Mouse (Mus musculus) midbrain, embryonic 10.5 days (tissue): ENCODE measurements around the gene Sntn. TPM values are rescaled to one million over a fixed set of nuclear protein-coding genes. Genes with fewer than 3 reads are reported as not detected.

Experiments
- DNase-seq: peaks from one replicate; pipeline ENCODE4 v3.0.0-alpha.2; 2017; ENCODE audit warnings: low spot score
- H3K27ac ChIP-seq: fragments of 300-500 bp; sonication (generic); replicated peaks from 2 replicates; pipeline ENCODE4 v1.5.1; 2016; ENCODE audit warnings: mild to moderate bottlenecking
- H3K27me3 ChIP-seq: fragments of 300-500 bp; sonication (generic); 2 replicates; pipeline ENCODE4 v1.6.1; 2016; ENCODE audit warnings: low read depth, mild to moderate bottlenecking; ENCODE audit not compliant: poor library complexity, severe bottlenecking
- H3K36me3 ChIP-seq: fragments of 300-500 bp; sonication (generic); 2 replicates; pipeline ENCODE4 v1.6.1; 2016; ENCODE audit warnings: mild to moderate bottlenecking, moderate library complexity
- H3K4me1 ChIP-seq: fragments of 300-500 bp; sonication (generic); 2 replicates; pipeline ENCODE4 v1.6.1; 2016
- H3K4me3 ChIP-seq: fragments of 300-500 bp; sonication (generic); 2 replicates; pipeline ENCODE4 v1.5.1; 2016; ENCODE audit warnings: mild to moderate bottlenecking, moderate library complexity
- H3K9me3 ChIP-seq: fragments of 300-500 bp; sonication (generic); replicated peaks from 2 replicates; pipeline ENCODE4 v1.6.1; 2016; ENCODE audit warnings: mild to moderate bottlenecking
- WGBS: fragments of 180-500 bp; shearing (Covaris S2); methylation state at CpG from one replicate; pipeline ENCODE4 v1.1.7; 2016; 5-methylcytosine and 5-hydroxymethylcytosine counted together
- polyA plus RNA-seq: library from polyadenylated mRNA; unstranded; fragments of >200 nt; fragmentation: Nextera tagmentation; extraction: Ambion mirVana; gene quantifications from 2 replicates; pipeline ENCODE4 v1.2.1, GENCODE M21; 2016

Gene Sntn
- not detected in 2 replicates for polyA plus RNA-seq

GRCm38 (mm10) chr14:13670576-13670975 is at the start of gene Sntn:
TSS of gene Sntn (plus strand) at chr14:13670876.
- no peak for DNase-seq
- H3K4me1 ChIP-seq, result no peaks in the 10 kb centered on the region

GRCm38 (mm10) chr14:13649865-13650264 is 20.8 kb upstream of the Sntn start:
- DNase-seq, result no peak
- 96% methylated on average over 1 of the region's 1 CpGs for WGBS

More at GRCm38 (mm10) chr14:13670576-13670975, at the start of gene Sntn:
- whole genome bisulfite sequencing, result 91% methylated on average over 2 of the region's 2 CpGs
- Histone ChIP-seq H3K27me3 (no peaks in the 10 kb centered on the region), H3K4me3 (no peak within 1 kb of the TSS), H3K27ac (no peak within 1 kb of the TSS), H3K9me3 (no peaks in the 10 kb centered on the region), H3K36me3 (no peaks in the 10 kb centered on the region)

GRCm38 (mm10) chr14:13651039-13651438 is 19.6 kb upstream of the Sntn start:
- Histone ChIP-seq H3K4me3 (no peak overlapping the region), H3K36me3 (no peaks in the 10 kb centered on the region), H3K4me1 (no peaks in the 10 kb centered on the region), H3K27me3 (no peaks in the 10 kb centered on the region), H3K27ac (no peak overlapping the region), H3K9me3 (no peaks in the 10 kb centered on the region)
- WGBS, result 81% methylated on average over 1 of the region's 1 CpGs
- DNase-seq, result no peak

More at GRCm38 (mm10) chr14:13649865-13650264, 20.8 kb upstream of the Sntn start:
- Histone ChIP-seq H3K36me3 (no peaks in the 10 kb centered on the region), H3K27ac (no peak overlapping the region), H3K4me3 (no peak overlapping the region), H3K27me3 (no peaks in the 10 kb centered on the region), H3K4me1 (no peaks in the 10 kb centered on the region), H3K9me3 (no peaks in the 10 kb centered on the region)

- H3K36me3 ChIP-seq, result no peaks in the 10 kb centered on the region
- no peaks in the 10 kb centered on the region for H3K27me3 ChIP-seq
- H3K27ac ChIP-seq, result no peak overlapping the region
- H3K4me1 ChIP-seq, result no peaks in the 10 kb centered on the region
- WGBS, result 63% methylated on average over 2 of the region's 2 CpGs
- no peak overlapping the region for H3K4me3 ChIP-seq
- DNase-seq, result no peak
- H3K9me3 ChIP-seq, result no peaks in the 10 kb centered on the region
Observed at GRCm38 (mm10) chr14:13651541-13652298, 19.0 kb upstream of the Sntn start.

- no peaks in the 10 kb centered on the region for H3K36me3 ChIP-seq
- no peak for DNase-seq
- H3K4me3 ChIP-seq, result no peak overlapping the region
- no peaks in the 10 kb centered on the region for H3K4me1 ChIP-seq
- 86% methylated on average over 1 of the region's 1 CpGs for WGBS
- no peaks in the 10 kb centered on the region for H3K9me3 ChIP-seq
- no peaks in the 10 kb centered on the region for H3K27me3 ChIP-seq
- no peak overlapping the region for H3K27ac ChIP-seq
Observed at GRCm38 (mm10) chr14:13686716-13687115, 16.0 kb downstream of the Sntn start.

- Histone ChIP-seq H3K36me3 (no peaks in the 10 kb centered on the region), H3K9me3 (no peaks in the 10 kb centered on the region), H3K4me3 (no peak overlapping the region), H3K27ac (no peak overlapping the region), H3K4me1 (no peaks in the 10 kb centered on the region), H3K27me3 (no peaks in the 10 kb centered on the region)
- DNase-seq, result no peak
- WGBS, result 79% methylated on average over 2 of the region's 2 CpGs
Observed at GRCm38 (mm10) chr14:13690426-13690825, 19.8 kb downstream of the Sntn start.

- H3K27me3 ChIP-seq, result no peaks in the 10 kb centered on the region
- WGBS, result 34% methylated on average over 4 of the region's 4 CpGs
Observed at GRCm38 (mm10) chr14:13732263-13732662, 61.6 kb downstream of the Sntn start.

More at GRCm38 (mm10) chr14:13732263-13732662, 61.6 kb downstream of the Sntn start:
- Histone ChIP-seq H3K36me3 (no peaks in the 10 kb centered on the region), H3K9me3 (no peaks in the 10 kb centered on the region), H3K4me1 (no peaks in the 10 kb centered on the region), H3K4me3 (no peak overlapping the region), H3K27ac (no peak overlapping the region)
- DNase-seq, result no peak

Other genes with a start within 250 kb of the Sntn start
- gene Gm281, start 243.6 kb downstream of the Sntn start, polyA plus RNA-seq, result not detected in 2 replicates